Comparison of ENCODE assay signal across 8 mouse cellular contexts in genomic region chr11:101417101-101417855, GRCm38 (mm10). TPM values are rescaled to one million over a fixed set of nuclear protein-coding genes. Genes with fewer than 3 reads are reported as not detected.
DNase-seq lines count a peak whose midpoint lies in the region; ATAC-seq and TF ChIP-seq lines count a peak whose summit lies in the region.

Aarsd1 (minus strand) TSS chr11:101417615.

- H3K4me3 ChIP-seq in embryonic facial prominence, embryonic 10.5 days, result peak within 1 kb of the TSS; percentile 76
- H3K4me3 ChIP-seq in intestine, postnatal 0 days (ENCODE audit: low read depth, low read length), result peak within 1 kb of the TSS; percentile 80
- peak within 1 kb of the TSS; percentile 88 for H3K4me3 ChIP-seq in midbrain, embryonic 10.5 days

- peak within 1 kb of the TSS; percentile 95 for H3K27ac ChIP-seq in embryonic facial prominence, embryonic 10.5 days (replicated peaks)
- H3K27ac ChIP-seq in intestine, postnatal 0 days (ENCODE audit: low read depth, low read length), result peak within 1 kb of the TSS; percentile 57; the same call in 1 of the 2 replicates
- H3K27ac ChIP-seq in midbrain, embryonic 10.5 days (replicated peaks), result peak within 1 kb of the TSS; percentile 95

- peak; percentile 94 for DNase-seq in adrenal gland, postnatal 14 days
- DNase-seq in embryonic facial prominence, embryonic 10.5 days (ENCODE audit: low spot score), result peak; percentile 91
- peak; percentile 92 to 93 for DNase-seq in left cerebral cortex, postnatal 36 days (ENCODE audit: low spot score in 2 of 2)
- DNase-seq in midbrain, embryonic 10.5 days (ENCODE audit: low spot score), result peak; percentile 90
- peak; percentile 91 for DNase-seq in right cerebral cortex, postnatal 4 days
- peak; percentile 86 for DNase-seq in yolk sac, embryonic 10.5 days (ENCODE audit: low spot score)

- intact Hi-C loops in left cerebral cortex, postnatal 36 days (cut with DNase I), result no loop called here

- H3K9me3 ChIP-seq in embryonic facial prominence, embryonic 10.5 days, result no peaks in the 10 kb centered on the region
- H3K9me3 ChIP-seq in intestine, postnatal 0 days (ENCODE audit: control insufficient read depth), result no peaks in the 10 kb centered on the region
- no peaks in the 10 kb centered on the region for H3K9me3 ChIP-seq in midbrain, embryonic 10.5 days (replicated peaks)

- H3K4me2 ChIP-seq in intestine, postnatal 0 days (replicated peaks; ENCODE audit: low read depth), result peak within 1 kb of the TSS; percentile 84

- no peaks in the 10 kb centered on the region for H3K27me3 ChIP-seq in embryonic facial prominence, embryonic 10.5 days (replicated peaks; ENCODE audit: low read depth, poor library complexity, severe bottlenecking)
- no peaks in the 10 kb centered on the region for H3K27me3 ChIP-seq in intestine, postnatal 0 days (replicated peaks; ENCODE audit: control insufficient read depth, insufficient read depth, low read length)
- no peaks in the 10 kb centered on the region for H3K27me3 ChIP-seq in midbrain, embryonic 10.5 days (ENCODE audit: low read depth, poor library complexity, severe bottlenecking)

- ATAC-seq in granulocyte monocyte progenitor cell, adult 5-6 weeks (replicated peaks; ENCODE audit: poor library complexity, severe bottlenecking), result peak; percentile 87
- peak; percentile 76 for ATAC-seq in intestine, postnatal 0 days

- WGBS in embryonic facial prominence, embryonic 10.5 days, result under 1% methylated on average over 45 of the region's 45 CpGs
- under 1% methylated on average over 44 of the region's 45 CpGs for WGBS in intestine, postnatal 0 days
- under 1% methylated on average over 45 of the region's 45 CpGs for WGBS in midbrain, embryonic 10.5 days

- peak within 1 kb of the TSS; percentile 80 for H3K9ac ChIP-seq in intestine, postnatal 0 days (ENCODE audit: low read depth, low read length)

- no peak for TF ChIP-seq CTCF in intestine, postnatal 0 days (IDR thresholded peaks at IDR 0.05; ENCODE audit: low read depth)

- peaks cover 23% of the 10 kb centered on the region for H3K36me3 ChIP-seq in embryonic facial prominence, embryonic 10.5 days (replicated peaks)
- peaks cover 10% of the 10 kb centered on the region; the same call in 1 of the 2 replicates for H3K36me3 ChIP-seq in intestine, postnatal 0 days (ENCODE audit: control insufficient read depth, insufficient read depth)
- peaks cover 24% of the 10 kb centered on the region for H3K36me3 ChIP-seq in midbrain, embryonic 10.5 days

- H3K4me1 ChIP-seq in embryonic facial prominence, embryonic 10.5 days, result peaks cover 11% of the 10 kb centered on the region
- no peaks in the 10 kb centered on the region for H3K4me1 ChIP-seq in intestine, postnatal 0 days (replicated peaks; ENCODE audit: control insufficient read depth, insufficient read depth, low read length)
- peaks cover 20% of the 10 kb centered on the region for H3K4me1 ChIP-seq in midbrain, embryonic 10.5 days

RNA-seq across cellular contexts. Expression of gene Aarsd1, which starts in this region (rescaled TPM):
- 41.9 and 44.8 TPM in 2 replicates for total RNA-seq in adrenal gland, postnatal 14 days (2021)
- 102 and 110 TPM in 2 replicates for polyA plus RNA-seq in embryonic facial prominence, embryonic 10.5 days (2016; fragmentation: Nextera tagmentation; extraction: Ambion mirVana)
- total RNA-seq in granulocyte monocyte progenitor cell, adult 5-6 weeks (2014; fragmentation: Nextera tagmentation), result 59.3 and 82.3 TPM in 2 replicates
- 63.1 and 74.5 TPM in 2 replicates for total RNA-seq in granulocyte monocyte progenitor cell, adult 5-6 weeks (2017)
- 27.0 and 28.9 TPM in 2 replicates for polyA plus RNA-seq in intestine, postnatal 0 days (2015; fragmentation: Nextera tagmentation; extraction: Ambion mirVana)
- total RNA-seq in left cerebral cortex, postnatal 36 days (2021), result 10 to 100 TPM; 42.1 to 45.6 TPM
- polyA plus RNA-seq in midbrain, embryonic 10.5 days (2016; fragmentation: Nextera tagmentation; extraction: Ambion mirVana), result 105 TPM in 2 replicates

Comparison
In these comparisons a context has a peak if more than half of its experiments do, and no peak if none do; other contexts are left out.
1. Peak in every context shown above with its lines: DNase-seq, ATAC-seq, H3K4me3 ChIP-seq and H3K27ac ChIP-seq.